ENCODE assay signal across 8 mouse cellular contexts in the genomic region with DNA sequence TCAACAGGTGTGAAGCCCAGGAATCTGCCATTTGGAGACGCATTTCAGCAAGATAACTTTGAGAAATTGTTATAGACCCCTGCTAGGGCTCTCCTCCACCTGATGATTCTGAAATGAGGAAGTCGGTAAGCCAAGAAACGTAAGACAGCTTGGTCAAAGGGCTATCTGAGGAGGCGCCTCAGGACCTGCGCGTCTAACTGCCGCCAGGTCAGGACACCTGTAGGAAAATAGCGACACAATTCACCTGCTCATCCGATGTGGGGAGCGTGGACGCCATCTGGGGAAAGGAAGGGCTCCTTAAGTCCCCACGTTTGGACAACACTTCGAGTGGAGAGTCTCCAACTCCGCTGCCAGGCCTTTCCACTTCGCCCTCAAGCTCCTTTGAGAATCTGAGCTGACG. TPM values are rescaled to one million over a fixed set of nuclear protein-coding genes. Genes with fewer than 3 reads are reported as not detected.
DNase-seq lines count a peak whose midpoint lies in the region; ATAC-seq and TF ChIP-seq lines count a peak whose summit lies in the region.

No protein-coding gene starts in this region.

- 1% methylated on average over 16 of the region's 16 CpGs for WGBS in thymus, adult 2 months
- WGBS in forebrain, embryonic 13.5 days: 1% methylated on average over 16 of the region's 16 CpGs
- 1% methylated on average over 16 of the region's 16 CpGs for WGBS in liver, embryonic 15.5 days (ENCODE audit: insufficient replicate concordance)
- 2% methylated on average over 16 of the region's 16 CpGs for WGBS in stomach, postnatal 0 days

- no peak for ATAC-seq in forebrain, embryonic 13.5 days
- 0 out of 2 replicates have a peak, but pooled peaks have one; percentile 10 for ATAC-seq in liver, embryonic 15.5 days (ENCODE audit: insufficient read depth)
- peak; percentile 25; the same call in 1 of the 2 replicates for ATAC-seq in stomach, postnatal 0 days (ENCODE audit: low FRiP score, low TSS enrichment)

- peak overlapping the region; percentile 43; the same call in 1 of the 2 replicates for H3K27ac ChIP-seq in thymus, adult 2 months (ENCODE audit: control insufficient read depth, insufficient read depth, low read length)
- H3K27ac ChIP-seq in forebrain, embryonic 13.5 days: peak overlapping the region; percentile 63; the same call in 1 of the 2 replicates
- H3K27ac ChIP-seq in liver, embryonic 15.5 days (replicated peaks): peak overlapping the region; percentile 26; the same call in 1 of the 2 replicates
- H3K27ac ChIP-seq in stomach, postnatal 0 days (replicated peaks): peak overlapping the region; percentile 20; the same call in 1 of the 2 replicates

- TF ChIP-seq CTCF in thymus, adult 2 months (IDR thresholded peaks at IDR 0.05; ENCODE audit: borderline replicate concordance, control insufficient read depth, extremely low read depth, insufficient read depth, low read length, poor library complexity): no peak
- no peak for TF ChIP-seq CTCF in stomach, postnatal 0 days (IDR thresholded peaks at IDR 0.05; ENCODE audit: low read depth)

- H3K4me2 ChIP-seq in forebrain, embryonic 13.5 days: peak overlapping the region; percentile 92
- H3K4me2 ChIP-seq in liver, embryonic 15.5 days: peak overlapping the region; percentile 89
- peak overlapping the region; percentile 73 for H3K4me2 ChIP-seq in stomach, postnatal 0 days (replicated peaks; ENCODE audit: low read depth)

- peaks cover 7% of the 10 kb centered on the region for H3K4me1 ChIP-seq in thymus, adult 2 months (replicated peaks; ENCODE audit: control insufficient read depth, insufficient read depth, low read length)
- peaks cover 14% of the 10 kb centered on the region for H3K4me1 ChIP-seq in forebrain, embryonic 13.5 days
- H3K4me1 ChIP-seq in liver, embryonic 15.5 days (replicated peaks): peaks cover 27% of the 10 kb centered on the region
- no peaks in the 10 kb centered on the region for H3K4me1 ChIP-seq in stomach, postnatal 0 days (replicated peaks; ENCODE audit: control insufficient read depth, insufficient read depth)

- H3K9me3 ChIP-seq in forebrain, embryonic 13.5 days (replicated peaks): no peaks in the 10 kb centered on the region
- H3K9me3 ChIP-seq in liver, embryonic 15.5 days (replicated peaks): no peaks in the 10 kb centered on the region
- H3K9me3 ChIP-seq in stomach, postnatal 0 days (ENCODE audit: control insufficient read depth, low read length): no peaks in the 10 kb centered on the region

- no peak for TF ChIP-seq EP300 in stomach, postnatal 0 days (optimal IDR thresholded peaks at IDR 0.05)

- H3K27me3 ChIP-seq in thymus, adult 2 months (ENCODE audit: control insufficient read depth, insufficient read depth, low read length): no peaks in the 10 kb centered on the region
- H3K27me3 ChIP-seq in forebrain, embryonic 13.5 days: no peaks in the 10 kb centered on the region
- no peaks in the 10 kb centered on the region for H3K27me3 ChIP-seq in liver, embryonic 15.5 days
- H3K27me3 ChIP-seq in stomach, postnatal 0 days (ENCODE audit: control insufficient read depth, insufficient read depth, low read length): no peaks in the 10 kb centered on the region

- no peak for TF ChIP-seq POLR2A in thymus, adult 2 months (IDR thresholded peaks at IDR 0.05; ENCODE audit: control insufficient read depth, extremely low read depth, insufficient read depth, low read length, poor library complexity)

- H3K9ac ChIP-seq in forebrain, embryonic 13.5 days: peak overlapping the region; percentile 78
- peak overlapping the region; percentile 54 for H3K9ac ChIP-seq in liver, embryonic 15.5 days
- peak overlapping the region; percentile 63 for H3K9ac ChIP-seq in stomach, postnatal 0 days (ENCODE audit: low read length)

- H3K4me3 ChIP-seq in thymus, adult 2 months (ENCODE audit: control insufficient read depth, insufficient read depth, low read length): peak overlapping the region; percentile 71
- peak overlapping the region; percentile 62 for H3K4me3 ChIP-seq in forebrain, embryonic 13.5 days
- H3K4me3 ChIP-seq in liver, embryonic 15.5 days (replicated peaks): peak overlapping the region; percentile 64
- peak overlapping the region; percentile 59 for H3K4me3 ChIP-seq in stomach, postnatal 0 days (ENCODE audit: low read depth, low read length)

- no peak for DNase-seq in thymus, adult 2 months
- DNase-seq in thymus, postnatal 4 days: no peak
- no peak for DNase-seq in stomach, postnatal 0 days (ENCODE audit: low spot score)
- no peak for DNase-seq in layer of hippocampus, adult 11-12 months (ENCODE audit: low spot score)
- DNase-seq in urinary bladder, postnatal 4 days (ENCODE audit: low spot score in 2 of 2): no peak
- no peak for DNase-seq in adrenal gland, postnatal 14 days

- peaks cover under 1% of the 10 kb centered on the region; the same call in 1 of the 2 replicates for H3K36me3 ChIP-seq in thymus, adult 2 months (ENCODE audit: control insufficient read depth, insufficient read depth, low read length)
- peaks cover 27% of the 10 kb centered on the region for H3K36me3 ChIP-seq in forebrain, embryonic 13.5 days (ENCODE audit: poor library complexity, severe bottlenecking)
- H3K36me3 ChIP-seq in liver, embryonic 15.5 days (replicated peaks): peaks cover 23% of the 10 kb centered on the region
- H3K36me3 ChIP-seq in stomach, postnatal 0 days (ENCODE audit: control insufficient read depth, insufficient read depth, low read length): no peaks in the 10 kb centered on the region

RNA-seq across cellular contexts. Expression of a gene that starts 0.4 kb away (rescaled TPM):
- 107 and 115 TPM in 2 replicates for polyA plus RNA-seq in thymus, adult 2 months (2012; rRNA removed)
- 66.0 and 72.4 TPM in 2 replicates for polyA plus RNA-seq in forebrain, embryonic 13.5 days (2015; fragmentation: Nextera tagmentation; extraction: Ambion mirVana)
- 21.9 and 24.3 TPM in 2 replicates for polyA plus RNA-seq in liver, embryonic 15.5 days (2015; fragmentation: Nextera tagmentation; extraction: Ambion mirVana)
- 26.7 and 30.8 TPM in 2 replicates for polyA plus RNA-seq in stomach, postnatal 0 days (2015; fragmentation: Nextera tagmentation; extraction: Ambion mirVana)
- 68.1 and 83.4 TPM in 2 replicates for total RNA-seq in adrenal gland, postnatal 14 days (2021)

RNA-seq across cellular contexts. Expression of a gene that starts 12.5 kb away (rescaled TPM):
- polyA plus RNA-seq in thymus, adult 2 months (2012; rRNA removed): 6.3 and 7.5 TPM in 2 replicates
- polyA plus RNA-seq in forebrain, embryonic 13.5 days (2015; fragmentation: Nextera tagmentation; extraction: Ambion mirVana): 9.6 and 10.8 TPM in 2 replicates
- polyA plus RNA-seq in liver, embryonic 15.5 days (2015; fragmentation: Nextera tagmentation; extraction: Ambion mirVana): 2.1 and 2.2 TPM in 2 replicates
- 2.2 and 3.5 TPM in 2 replicates for polyA plus RNA-seq in stomach, postnatal 0 days (2015; fragmentation: Nextera tagmentation; extraction: Ambion mirVana)
- 15.6 and 20.1 TPM in 2 replicates for total RNA-seq in adrenal gland, postnatal 14 days (2021)

RNA-seq across cellular contexts. Expression of a gene that starts 12.6 kb away (rescaled TPM):
- polyA plus RNA-seq in thymus, adult 2 months (2012; rRNA removed): not detected in 2 replicates
- 3.9 and 5.7 TPM in 2 replicates for polyA plus RNA-seq in forebrain, embryonic 13.5 days (2015; fragmentation: Nextera tagmentation; extraction: Ambion mirVana)
- 0.43 and 0.46 TPM in 2 replicates for polyA plus RNA-seq in liver, embryonic 15.5 days (2015; fragmentation: Nextera tagmentation; extraction: Ambion mirVana)
- 0.75 and 1.9 TPM in 2 replicates for polyA plus RNA-seq in stomach, postnatal 0 days (2015; fragmentation: Nextera tagmentation; extraction: Ambion mirVana)
- 0.86 and 1.4 TPM in 2 replicates for total RNA-seq in adrenal gland, postnatal 14 days (2021)

RNA-seq across cellular contexts. Expression of a gene that starts 24.7 kb away (rescaled TPM):
- 1.1 and 1.3 TPM in 2 replicates for polyA plus RNA-seq in thymus, adult 2 months (2012; rRNA removed)
- 1.3 and 1.6 TPM in 2 replicates for polyA plus RNA-seq in forebrain, embryonic 13.5 days (2015; fragmentation: Nextera tagmentation; extraction: Ambion mirVana)
- polyA plus RNA-seq in liver, embryonic 15.5 days (2015; fragmentation: Nextera tagmentation; extraction: Ambion mirVana): 0.24 and 0.48 TPM in 2 replicates
- polyA plus RNA-seq in stomach, postnatal 0 days (2015; fragmentation: Nextera tagmentation; extraction: Ambion mirVana): 0.44 and 0.62 TPM in 2 replicates
- total RNA-seq in adrenal gland, postnatal 14 days (2021): 3.9 and 5.6 TPM in 2 replicates

RNA-seq across cellular contexts. Expression of a gene that starts 36.7 kb away (rescaled TPM):
- polyA plus RNA-seq in thymus, adult 2 months (2012; rRNA removed): 9.0 and 12.0 TPM in 2 replicates
- 7.9 and 9.7 TPM in 2 replicates for polyA plus RNA-seq in forebrain, embryonic 13.5 days (2015; fragmentation: Nextera tagmentation; extraction: Ambion mirVana)
- polyA plus RNA-seq in liver, embryonic 15.5 days (2015; fragmentation: Nextera tagmentation; extraction: Ambion mirVana): 2.0 and 2.7 TPM in 2 replicates
- polyA plus RNA-seq in stomach, postnatal 0 days (2015; fragmentation: Nextera tagmentation; extraction: Ambion mirVana): 8.3 and 8.5 TPM in 2 replicates
- 3.0 and 3.3 TPM in 2 replicates for total RNA-seq in adrenal gland, postnatal 14 days (2021)
